ENCODE assay signal across 10 mouse cellular contexts in genomic region chrX:57503634-57504033, GRCm38 (mm10). TPM values are rescaled to one million over a fixed set of nuclear protein-coding genes. Genes with fewer than 3 reads are reported as not detected.
A peak's percentile ranks its signal among the peaks of the same experiment; 100 is the strongest.
DNase-seq lines count a peak whose midpoint lies in the region; ATAC-seq and TF ChIP-seq lines count a peak whose summit lies in the region.
"Had no signal": no experiment of that assay in that cellular context is flagged by ENCODE, and none has a peak within 500 bp of the region (broad histone marks: within the 10 kb centered on the region; RNA-seq: fewer than 3 reads in every experiment).

TSS of gene Gpr101 (minus strand) at chrX:57503757.

- WGBS in heart, embryonic 12.5 days, result 10% methylated on average over 23 of the region's 28 CpGs
- 20% methylated on average over 14 of the region's 28 CpGs for WGBS in forebrain, embryonic 12.5 days
- 17% methylated on average over 27 of the region's 28 CpGs for WGBS in midbrain, embryonic 11.5 days

- TF ChIP-seq POLR2A in ES-Bruce4 (IDR thresholded peaks at IDR 0.05; ENCODE audit: insufficient read depth, low read length), result no peak

- peak within 1 kb of the TSS; percentile 72 for H3K4me2 ChIP-seq in heart, embryonic 12.5 days
- peak within 1 kb of the TSS; percentile 67 for H3K4me2 ChIP-seq in forebrain, embryonic 12.5 days
- H3K4me2 ChIP-seq in midbrain, embryonic 11.5 days, result peak within 1 kb of the TSS; percentile 62
- H3K4me2 ChIP-seq: liver, embryonic 13.5 days had no signal

- peaks cover 61% of the 10 kb centered on the region for H3K27me3 ChIP-seq in heart, embryonic 12.5 days (replicated peaks)
- peaks cover 3% of the 10 kb centered on the region; the same call in 1 of the 2 replicates for H3K27me3 ChIP-seq in ES-Bruce4 (ENCODE audit: control insufficient read depth, insufficient read depth, low read length, poor library complexity, severe bottlenecking)
- peaks cover 20% of the 10 kb centered on the region for H3K27me3 ChIP-seq in forebrain, embryonic 12.5 days
- peaks cover 2% of the 10 kb centered on the region; the same call in 1 of the 2 replicates for H3K27me3 ChIP-seq in midbrain, embryonic 11.5 days (ENCODE audit: control insufficient read depth, insufficient read depth, low read length)

- no peak within 1 kb of the TSS for H3K27ac ChIP-seq in heart, embryonic 12.5 days (ENCODE audit: poor library complexity, severe bottlenecking)
- H3K27ac ChIP-seq in ES-Bruce4 (ENCODE audit: insufficient read depth, low read length), result no peak within 1 kb of the TSS
- H3K27ac ChIP-seq in forebrain, embryonic 12.5 days, result no peak within 1 kb of the TSS
- no peak within 1 kb of the TSS for H3K27ac ChIP-seq in midbrain, embryonic 11.5 days (ENCODE audit: low read depth, low read length)
- H3K27ac ChIP-seq: liver, embryonic 13.5 days had no signal

- no peaks in the 10 kb centered on the region for H3K4me1 ChIP-seq in heart, embryonic 12.5 days (replicated peaks)
- no peaks in the 10 kb centered on the region for H3K4me1 ChIP-seq in ES-Bruce4 (ENCODE audit: control insufficient read depth, insufficient read depth, low read length)
- H3K4me1 ChIP-seq in forebrain, embryonic 12.5 days, result no peaks in the 10 kb centered on the region
- H3K4me1 ChIP-seq in midbrain, embryonic 11.5 days (ENCODE audit: control insufficient read depth, insufficient read depth, low read length), result no peaks in the 10 kb centered on the region
- H3K4me1 ChIP-seq: liver, embryonic 13.5 days had no signal

- no peaks in the 10 kb centered on the region for H3K36me3 ChIP-seq in heart, embryonic 12.5 days
- no peaks in the 10 kb centered on the region for H3K36me3 ChIP-seq in ES-Bruce4 (ENCODE audit: control insufficient read depth, insufficient read depth, low read length, poor library complexity, severe bottlenecking)
- H3K36me3 ChIP-seq in forebrain, embryonic 12.5 days (replicated peaks), result no peaks in the 10 kb centered on the region
- H3K36me3 ChIP-seq in midbrain, embryonic 11.5 days (ENCODE audit: control insufficient read depth, insufficient read depth, low read length), result no peaks in the 10 kb centered on the region
- H3K36me3 ChIP-seq: liver, embryonic 13.5 days had no signal

- no peaks in the 10 kb centered on the region for H3K9me3 ChIP-seq in heart, embryonic 12.5 days (replicated peaks)
- no peaks in the 10 kb centered on the region for H3K9me3 ChIP-seq in ES-Bruce4 (replicated peaks; ENCODE audit: control insufficient read depth, insufficient read depth, low read length, poor library complexity, severe bottlenecking)
- H3K9me3 ChIP-seq in forebrain, embryonic 12.5 days, result no peaks in the 10 kb centered on the region
- no peaks in the 10 kb centered on the region for H3K9me3 ChIP-seq in midbrain, embryonic 11.5 days (ENCODE audit: control insufficient read depth, low read length)
- H3K9me3 ChIP-seq: liver, embryonic 13.5 days had no signal

- H3K9ac ChIP-seq in heart, embryonic 12.5 days, result no peak within 1 kb of the TSS
- no peak within 1 kb of the TSS for H3K9ac ChIP-seq in ES-Bruce4 (ENCODE audit: low read depth, poor library complexity, severe bottlenecking)
- peak within 1 kb of the TSS; percentile 42 for H3K9ac ChIP-seq in forebrain, embryonic 12.5 days
- H3K9ac ChIP-seq in midbrain, embryonic 11.5 days (ENCODE audit: low read length), result peak within 1 kb of the TSS; percentile 30; the same call in 1 of the 2 replicates
- H3K9ac ChIP-seq: liver, embryonic 13.5 days had no signal

- no peak for TF ChIP-seq CTCF in ES-Bruce4 (IDR thresholded peaks at IDR 0.05; ENCODE audit: low read depth, low read length)

- no peak for TF ChIP-seq EP300 in ES-Bruce4 (IDR thresholded peaks at IDR 0.05; ENCODE audit: insufficient read depth, low read depth, low read length)

- no peak for DNase-seq in heart, postnatal 4 days
- DNase-seq in midbrain, embryonic 11.5 days (ENCODE audit: low spot score, missing footprints), result peak; percentile 86
- DNase-seq in spleen, postnatal 4 days (ENCODE audit: low spot score in 2 of 2), result no peak
- DNase-seq in adrenal gland, adult 18-20 months (ENCODE audit: low spot score in 2 of 2), result no peak
- no peak for DNase-seq in cerebellum, adult 11-12 months
- DNase-seq: liver, embryonic 13.5 days had no signal

- ATAC-seq in heart, embryonic 12.5 days (ENCODE audit: insufficient number of reproducible peaks, low FRiP score), result no peak
- peak; percentile 75; the same call in 1 of the 2 replicates for ATAC-seq in forebrain, embryonic 12.5 days (ENCODE audit: low FRiP score)
- peak; percentile 59 for ATAC-seq in midbrain, embryonic 11.5 days (ENCODE audit: low FRiP score)

- H3K4me3 ChIP-seq in heart, embryonic 12.5 days, result peak within 1 kb of the TSS; percentile 45
- H3K4me3 ChIP-seq in ES-Bruce4 (ENCODE audit: low read depth, low read length), result peak within 1 kb of the TSS; percentile 53
- H3K4me3 ChIP-seq in forebrain, embryonic 12.5 days (replicated peaks), result peak within 1 kb of the TSS; percentile 39
- peak within 1 kb of the TSS; percentile 30 for H3K4me3 ChIP-seq in midbrain, embryonic 11.5 days (ENCODE audit: low read depth, low read length)
- H3K4me3 ChIP-seq: liver, embryonic 13.5 days had no signal

RNA-seq across cellular contexts. Expression of gene Gpr101, which starts in this region (rescaled TPM):
- polyA plus RNA-seq in heart, embryonic 12.5 days (2016; fragmentation: Nextera tagmentation; extraction: Ambion mirVana), result not detected in 2 replicates
- total RNA-seq in heart, postnatal 4 days (2021), result not detected
- polyA plus RNA-seq in ES-Bruce4 (2011; ENCODE audit: insufficient read depth, insufficient read length, low read depth, missing spikeins), result not detected in 2 replicates
- 0.06 TPM in 1 of 2 replicates, not detected in the other for polyA plus RNA-seq in forebrain, embryonic 12.5 days (2016; fragmentation: Nextera tagmentation; extraction: Ambion mirVana)
- 0.11 TPM in 1 of 2 replicates, not detected in the other for polyA plus RNA-seq in midbrain, embryonic 11.5 days (2014; fragmentation: Nextera tagmentation; extraction: Ambion mirVana)
- total RNA-seq in adrenal gland, adult 18-20 months (2021), result not detected
- polyA plus RNA-seq: liver, embryonic 13.5 days; thymus, postnatal 0 days had no signal

Comparison
In these comparisons a context has a peak if more than half of its experiments do, and no peak if none do; other contexts are left out.
1. Peak in ATAC-seq, H3K4me3 ChIP-seq, H3K9ac ChIP-seq and H3K4me2 ChIP-seq in forebrain, embryonic 12.5 days; RNA of the gene not detected or under 1 TPM.
2. Peak in DNase-seq, ATAC-seq, H3K4me3 ChIP-seq, H3K9ac ChIP-seq and H3K4me2 ChIP-seq in midbrain, embryonic 11.5 days; RNA of the gene not detected or under 1 TPM.